Mouse (Mus musculus) liver, embryonic 14.5 days (tissue): ENCODE results near the gene Parm1.

Experiments used
- CTCF ChIP-seq: IDR thresholded peaks from 2 replicates; pipeline ENCODE4 v1.5.1; 2016; ENCODE audit warnings: antibody characterized with exemption, low read depth, control low read depth
- EP300 ChIP-seq: IDR thresholded peaks from 2 replicates; pipeline ENCODE4 v1.6.1; 2016; ENCODE audit warnings: antibody characterized with exemption, low read depth

GRCm38 (mm10) chr5:91561394-91561793 lies 44.0 kb downstream of the Parm1 start:
- TF ChIP-seq CTCF (no peak), EP300 (no peak)
